Mouse (Mus musculus) thymus, adult 2 months (tissue): ENCODE data around the gene C6. TPM values are rescaled to one million over a fixed set of nuclear protein-coding genes. Genes with fewer than 3 reads are reported as not detected.

Experiments
- DNase-seq: peaks from one replicate; pipeline ENCODE4 v3.0.0; 2021
- H3K27ac ChIP-seq: fragments of 200-500 bp; 2 replicates; pipeline ENCODE4 v1.5.1; 2012; ENCODE audit warnings: low read length, control low read depth; ENCODE audit not compliant: control insufficient read depth, insufficient read depth
- H3K27me3 ChIP-seq: fragments of 200-500 bp; 2 replicates; pipeline ENCODE4 v1.6.1; 2012; ENCODE audit warnings: mild to moderate bottlenecking, low read length, moderate library complexity, mixed read lengths; ENCODE audit not compliant: control insufficient read depth, insufficient read depth
- H3K36me3 ChIP-seq: fragments of 200-500 bp; 2 replicates; pipeline ENCODE4 v1.6.1; 2012; ENCODE audit warnings: mild to moderate bottlenecking, low read length, moderate library complexity; ENCODE audit not compliant: control insufficient read depth, insufficient read depth
- H3K4me1 ChIP-seq: fragments of 200-500 bp; replicated peaks from 2 replicates; pipeline ENCODE4 v1.6.1; 2012; ENCODE audit warnings: low read length; ENCODE audit not compliant: control insufficient read depth, insufficient read depth
- H3K4me3 ChIP-seq: fragments of 200-500 bp; 2 replicates; pipeline ENCODE4 v1.5.1; 2012; ENCODE audit warnings: mild to moderate bottlenecking, low read length, control low read depth, moderate library complexity; ENCODE audit not compliant: control insufficient read depth, insufficient read depth
- CTCF ChIP-seq: fragments of 200-500 bp; IDR thresholded peaks from 2 replicates; pipeline ENCODE4 v1.5.1; 2012; ENCODE audit warnings: mild to moderate bottlenecking, control low read depth, low read length, moderate library complexity, borderline replicate concordance; ENCODE audit not compliant: control insufficient read depth, poor library complexity, insufficient read depth; ENCODE audit errors: extremely low read depth
- POLR2A ChIP-seq: fragments of 200-500 bp; IDR thresholded peaks from 2 replicates; pipeline ENCODE4 v1.6.1; 2012; ENCODE audit warnings: mild to moderate bottlenecking, low read length, control low read depth, moderate library complexity; ENCODE audit not compliant: control insufficient read depth, poor library complexity, insufficient read depth; ENCODE audit errors: extremely low read depth
- WGBS: fragments of 180-500 bp; shearing (Covaris S2); methylation state at CpG from one replicate; pipeline ENCODE4 v1.1.7; 2018; 5-methylcytosine and 5-hydroxymethylcytosine counted together
- polyA plus RNA-seq: library from polyadenylated mRNA; depleted of rRNA; stranded (reverse); fragments of >200 nt; gene quantifications from 2 replicates; pipeline ENCODE4 v1.2.3, GENCODE M21; 2012

C6 gene
- polyA plus RNA-seq, 1 experiment = 0.81 TPM

DNA sequence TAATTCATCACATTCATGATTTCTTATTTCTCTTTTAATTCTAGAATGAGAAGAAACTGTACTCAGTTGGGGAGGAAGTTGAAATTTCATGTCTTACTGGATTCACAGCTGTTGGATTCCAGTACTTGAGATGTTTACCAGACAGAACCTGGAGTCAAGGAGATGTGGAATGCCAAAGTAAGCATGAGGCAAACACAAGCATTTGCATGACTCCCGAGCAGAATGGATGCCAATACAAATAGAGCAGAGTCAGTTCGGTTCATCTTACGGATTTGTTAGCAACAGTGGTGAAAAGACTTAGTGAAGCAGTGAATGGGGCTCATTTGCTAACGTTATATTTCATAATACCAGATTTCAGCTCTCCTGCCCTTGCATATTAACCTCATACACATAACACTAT is 69.9 kb downstream of the C6 start:
- TF ChIP-seq CTCF (no peak), POLR2A (no peak)
- no peaks in the 10 kb centered on the region for H3K27me3 ChIP-seq
- H3K4me1 ChIP-seq = no peaks in the 10 kb centered on the region
- H3K36me3 ChIP-seq = no peaks in the 10 kb centered on the region
- 79% methylated on average over 4 of the region's 4 CpGs for WGBS
- H3K4me3 ChIP-seq = no peak overlapping the region
- DNase-seq = no peak
- no peak overlapping the region for H3K27ac ChIP-seq

DNA sequence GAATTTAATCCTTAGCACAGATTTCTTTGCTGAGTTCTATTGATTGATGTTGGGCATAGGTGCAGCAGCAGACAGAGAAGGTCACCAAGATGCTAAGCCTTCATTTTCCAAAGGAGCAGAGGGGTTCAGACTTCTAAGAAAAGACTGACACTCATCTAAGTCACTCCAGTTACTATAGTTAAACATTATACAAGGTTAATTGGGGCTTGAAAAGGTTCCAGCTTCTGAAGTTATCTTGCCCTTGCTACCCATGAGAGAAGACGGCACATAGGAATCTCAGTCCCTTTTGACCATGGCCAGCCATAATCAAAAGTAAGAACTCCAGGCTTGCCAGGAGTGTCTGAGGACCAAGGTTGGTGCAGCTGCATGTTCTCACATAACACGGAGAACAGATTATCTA is 77.3 kb downstream of the C6 start:
- H3K27ac ChIP-seq = no peak overlapping the region
- WGBS = 96% methylated on average over 2 of the region's 2 CpGs
- no peak overlapping the region for H3K4me3 ChIP-seq
- no peaks in the 10 kb centered on the region for H3K27me3 ChIP-seq
- H3K36me3 ChIP-seq = no peaks in the 10 kb centered on the region
- TF ChIP-seq POLR2A = no peak
- no peak for TF ChIP-seq CTCF
- DNase-seq = no peak
- no peaks in the 10 kb centered on the region for H3K4me1 ChIP-seq

DNA sequence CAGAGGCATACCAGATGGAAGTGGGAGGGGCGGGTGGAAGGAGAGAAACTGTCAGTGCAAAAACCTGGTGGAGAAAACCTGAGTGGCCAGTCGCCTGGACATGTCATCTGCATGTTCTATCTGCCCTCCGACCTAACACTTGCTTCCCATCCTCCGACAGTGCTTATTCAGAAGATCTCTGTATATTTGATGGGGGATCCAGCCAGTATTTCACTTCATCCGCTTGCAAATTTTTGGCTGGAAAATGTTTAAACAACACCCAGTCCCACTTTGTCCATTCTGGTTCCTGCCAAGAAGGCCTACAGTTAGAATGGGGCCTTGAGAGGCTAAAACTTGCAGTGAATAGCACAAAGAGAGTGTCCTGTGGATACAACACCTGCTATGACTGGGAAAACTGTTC is 81.2 kb downstream of the C6 start:
- TF ChIP-seq POLR2A = no peak
- TF ChIP-seq CTCF = no peak
- Histone ChIP-seq H3K4me3 (no peak overlapping the region), H3K27ac (no peak overlapping the region), H3K36me3 (no peaks in the 10 kb centered on the region), H3K4me1 (no peaks in the 10 kb centered on the region), H3K27me3 (no peaks in the 10 kb centered on the region)
- no peak for DNase-seq
- WGBS = 97% methylated on average over 5 of the region's 5 CpGs

DNA sequence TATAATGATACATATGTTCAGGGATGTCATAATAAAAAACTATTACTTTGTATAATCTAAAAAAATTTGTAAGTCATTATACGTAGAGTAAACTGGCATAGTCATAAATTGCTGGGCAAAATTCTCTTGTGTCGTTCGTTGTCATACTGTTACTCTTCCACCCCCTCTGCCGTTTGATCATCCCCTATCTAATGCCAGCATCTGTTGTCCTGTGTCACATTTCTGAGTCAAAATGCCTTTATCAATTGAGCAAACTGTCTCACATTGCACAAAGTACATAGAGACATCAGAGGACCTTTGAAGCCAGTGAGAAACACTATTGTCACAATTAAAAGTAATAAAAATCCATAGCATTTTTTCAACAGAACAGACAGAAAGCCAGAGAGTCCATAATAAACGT is 88.0 kb downstream of the C6 start:
- H3K4me3 ChIP-seq = no peak overlapping the region
- TF ChIP-seq CTCF = no peak
- TF ChIP-seq POLR2A = no peak
- 95% methylated on average over 5 of the region's 5 CpGs for WGBS
- H3K4me1 ChIP-seq = peaks cover 4% of the 10 kb centered on the region
- H3K27ac ChIP-seq = no peak overlapping the region
- no peak for DNase-seq
- H3K36me3 ChIP-seq = no peaks in the 10 kb centered on the region
- no peaks in the 10 kb centered on the region for H3K27me3 ChIP-seq

DNA sequence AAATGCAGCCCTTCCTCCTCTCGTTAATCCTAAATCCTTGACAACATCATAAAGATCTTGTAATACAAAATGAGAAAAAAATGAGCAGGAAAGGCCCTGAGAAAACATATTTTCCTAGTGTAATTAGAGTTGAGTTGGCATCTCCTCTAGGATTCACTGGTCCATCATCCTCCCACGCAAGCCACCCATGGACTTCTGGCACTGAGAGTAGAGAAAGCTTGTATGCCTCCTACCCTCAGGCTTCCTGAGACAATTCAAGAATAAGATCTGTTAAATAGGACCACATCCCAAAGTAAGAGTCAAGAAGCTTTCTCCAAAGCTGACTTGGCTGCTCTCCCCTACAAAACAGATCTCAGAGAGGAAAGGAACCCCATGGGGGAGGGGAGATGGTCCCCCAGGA is 88.7 kb downstream of the C6 start:
- no peaks in the 10 kb centered on the region for H3K27me3 ChIP-seq
- peaks cover 4% of the 10 kb centered on the region for H3K4me1 ChIP-seq
- H3K36me3 ChIP-seq = no peaks in the 10 kb centered on the region
- no peak for TF ChIP-seq POLR2A
- TF ChIP-seq CTCF = no peak
- DNase-seq = no peak
- H3K27ac ChIP-seq = no peak overlapping the region
- 93% methylated on average over 2 of the region's 2 CpGs for WGBS
- no peak overlapping the region for H3K4me3 ChIP-seq

DNA sequence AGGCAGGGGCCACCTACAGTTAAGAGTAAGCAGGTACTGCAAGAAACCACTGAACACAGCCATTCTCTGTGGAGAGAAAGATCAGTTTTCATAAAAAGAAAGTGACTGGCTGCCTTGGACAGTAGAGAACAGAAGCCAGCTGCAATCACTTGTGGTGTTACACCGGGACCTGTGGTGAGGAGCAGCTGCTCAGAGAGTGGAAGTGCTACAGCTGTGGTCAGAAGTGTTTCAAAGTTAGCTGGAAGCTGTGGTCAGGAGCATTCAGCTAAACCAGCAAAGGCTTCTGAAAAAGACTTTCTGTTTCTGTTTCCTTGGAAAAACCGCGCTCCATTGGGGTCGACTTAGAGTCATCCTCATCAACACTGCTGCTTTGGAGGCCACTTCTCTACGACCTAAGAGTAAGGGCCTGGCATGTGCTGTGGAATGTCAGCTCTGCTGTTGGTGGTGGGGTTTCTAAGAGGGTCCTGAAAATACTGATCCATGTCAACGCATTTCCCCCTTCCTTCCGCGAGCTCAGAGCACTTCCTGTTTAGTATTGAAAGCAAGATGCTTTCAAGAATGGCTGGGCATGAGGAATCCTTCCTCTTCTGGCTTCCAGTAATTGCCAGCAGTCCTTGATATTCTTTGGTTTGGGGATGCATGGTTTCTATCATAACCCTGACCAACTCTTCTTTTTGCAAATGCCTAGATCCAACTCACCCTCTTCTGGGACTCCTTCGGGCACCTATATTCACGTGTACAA is 89.9 kb downstream of the C6 start:
- no peaks in the 10 kb centered on the region for H3K27me3 ChIP-seq
- peak; percentile 9 for DNase-seq
- H3K36me3 ChIP-seq = no peaks in the 10 kb centered on the region
- no peak for TF ChIP-seq CTCF
- no peak for TF ChIP-seq POLR2A
- 18% methylated on average over 10 of the region's 10 CpGs for WGBS
- H3K4me1 ChIP-seq = peaks cover 4% of the 10 kb centered on the region
- no peak overlapping the region; the same call in 1 of the 2 replicates for H3K4me3 ChIP-seq
- no peak overlapping the region for H3K27ac ChIP-seq

DNA sequence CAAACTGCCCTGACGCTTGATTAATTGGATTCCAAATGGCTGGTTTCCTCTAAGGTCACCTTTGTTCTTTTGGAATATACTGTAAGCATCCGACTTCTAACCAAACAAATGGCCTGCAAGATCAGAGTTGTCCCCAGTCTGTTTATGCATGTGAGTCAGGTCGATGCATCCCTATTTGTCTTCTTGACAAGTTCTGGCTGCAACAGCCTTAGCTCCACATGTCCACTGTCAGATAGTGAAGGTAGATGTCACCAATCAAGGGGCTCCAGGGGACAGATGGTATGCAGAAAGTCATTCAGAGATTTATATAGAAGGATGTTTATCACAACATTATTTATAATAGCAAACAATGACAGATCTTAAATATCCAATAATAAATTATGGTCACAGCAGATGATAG is 91.5 kb downstream of the C6 start:
- Histone ChIP-seq H3K36me3 (no peaks in the 10 kb centered on the region), H3K4me3 (no peak overlapping the region), H3K27ac (no peak overlapping the region), H3K27me3 (no peaks in the 10 kb centered on the region), H3K4me1 (peaks cover 4% of the 10 kb centered on the region)
- DNase-seq = no peak
- 86% methylated on average over 3 of the region's 3 CpGs for WGBS
- TF ChIP-seq POLR2A (no peak), CTCF (no peak)
